Mouse (Mus musculus) liver, postnatal 0 days (tissue): ENCODE measurements around the gene Nr2c1. TPM values are rescaled to one million over a fixed set of nuclear protein-coding genes. Genes with fewer than 3 reads are reported as not detected.

ENCODE experiments used
- ATAC-seq: fragments of 200-750 bp; cut with Nextera tagmentation; 2 replicates; pipeline ENCODE4 v1.8.0; 2017; ENCODE audit warnings: mild to moderate bottlenecking, moderate library complexity
- DNase-seq: peaks from one replicate; pipeline ENCODE4 v3.0.0-alpha.2; 2016
- H3K27ac ChIP-seq: fragments of 300-500 bp; sonication (generic); 2 replicates; pipeline ENCODE4 v1.5.1; 2014; ENCODE audit warnings: antibody characterized with exemption, moderate library complexity, mild to moderate bottlenecking, low read depth
- H3K27me3 ChIP-seq: fragments of 300-500 bp; sonication (generic); 2 replicates; pipeline ENCODE4 v1.6.1; 2014; ENCODE audit warnings: low read length, control low read depth, mixed read lengths; ENCODE audit not compliant: insufficient read depth
- H3K36me3 ChIP-seq: fragments of 300-500 bp; sonication (generic); replicated peaks from 2 replicates; pipeline ENCODE4 v1.6.1; 2014; ENCODE audit warnings: mild to moderate bottlenecking, control low read depth, low read length, moderate library complexity, mixed read lengths; ENCODE audit not compliant: insufficient read depth
- H3K4me1 ChIP-seq: fragments of 300-500 bp; sonication (generic); 2 replicates; pipeline ENCODE4 v1.6.1; 2014; ENCODE audit warnings: antibody characterized with exemption, mild to moderate bottlenecking, control low read depth; ENCODE audit not compliant: insufficient read depth
- H3K4me2 ChIP-seq: fragments of 300-500 bp; sonication (generic); 2 replicates; pipeline ENCODE4 v1.6.1; 2014; ENCODE audit warnings: low read depth, mild to moderate bottlenecking, low read length, moderate library complexity, mixed read lengths
- H3K4me3 ChIP-seq: fragments of 300-500 bp; sonication (generic); 2 replicates; pipeline ENCODE4 v1.5.1; 2014; ENCODE audit warnings: low read depth, low read length
- H3K9ac ChIP-seq: fragments of 300-500 bp; sonication (generic); replicated peaks from 2 replicates; pipeline ENCODE4 v1.6.1; 2014; ENCODE audit warnings: mild to moderate bottlenecking, moderate library complexity
- H3K9me3 ChIP-seq: fragments of 300-500 bp; sonication (generic); 2 replicates; pipeline ENCODE4 v1.6.1; 2016; ENCODE audit warnings: mild to moderate bottlenecking, control low read depth, low read length, mixed read lengths
- CTCF ChIP-seq: sonication (generic); IDR thresholded peaks from 2 replicates; pipeline ENCODE4 v1.5.1; 2016; ENCODE audit warnings: antibody characterized with exemption, low read depth
- EP300 ChIP-seq: IDR thresholded peaks from 2 replicates; pipeline ENCODE4 v1.6.1; 2016; ENCODE audit warnings: antibody characterized with exemption, low read depth, mild to moderate bottlenecking
- WGBS: fragments of 180-500 bp; shearing (Covaris S2); extraction: QIAGEN DNeasy Blood & Tissue Kit; methylation state at CpG from one replicate; pipeline ENCODE4 v1.1.7; 2014; ENCODE audit not compliant: insufficient replicate concordance; 5-methylcytosine and 5-hydroxymethylcytosine counted together
- polyA plus RNA-seq: library from polyadenylated mRNA; unstranded; fragments of >200 nt; fragmentation: Nextera tagmentation; extraction: Ambion mirVana; gene quantifications from 2 replicates; pipeline ENCODE4 v1.2.1, GENCODE M21; 2015

The Nr2c1 gene
- polyA plus RNA-seq, 1 experiment from 2014 or later, result 2.9 TPM

GRCm38 (mm10) chr10:94225026-94225750, 77.4 kb downstream of the Nr2c1 start:
- H3K4me3 ChIP-seq, result no peak overlapping the region
- no peaks in the 10 kb centered on the region for H3K9me3 ChIP-seq
- H3K36me3 ChIP-seq, result peaks cover 5% of the 10 kb centered on the region
- H3K27me3 ChIP-seq, result no peaks in the 10 kb centered on the region
- no peak overlapping the region for H3K9ac ChIP-seq
- no peak overlapping the region for H3K4me2 ChIP-seq
- ATAC-seq (no peak), DNase-seq (no peak)
- WGBS, result 76% methylated on average over 6 of the region's 6 CpGs
- peak; percentile 44; the same call in 1 of the 2 replicates for TF ChIP-seq CTCF
- no peak for TF ChIP-seq EP300
- H3K4me1 ChIP-seq, result no peaks in the 10 kb centered on the region
- no peak overlapping the region for H3K27ac ChIP-seq

- H3K4me1 ChIP-seq, result no peaks in the 10 kb centered on the region
- no peak for TF ChIP-seq CTCF
- TF ChIP-seq EP300, result no peak
- no peak overlapping the region for H3K4me2 ChIP-seq
- no peaks in the 10 kb centered on the region for H3K9me3 ChIP-seq
- H3K27ac ChIP-seq, result no peak overlapping the region
- no peaks in the 10 kb centered on the region for H3K27me3 ChIP-seq
- ATAC-seq (no peak), DNase-seq (no peak)
- H3K36me3 ChIP-seq, result no peaks in the 10 kb centered on the region
- no peak overlapping the region for H3K9ac ChIP-seq
- no peak overlapping the region for H3K4me3 ChIP-seq
- 73% methylated on average over 19 of the region's 19 CpGs for WGBS
Measured at GRCm38 (mm10) chr10:94230172-94230981, 82.6 kb downstream of the Nr2c1 start.

- TF ChIP-seq EP300 (no peak), CTCF (no peak)
- no peaks in the 10 kb centered on the region for H3K9me3 ChIP-seq
- no peaks in the 10 kb centered on the region for H3K27me3 ChIP-seq
- H3K27ac ChIP-seq, result no peak overlapping the region
- no peak overlapping the region for H3K4me3 ChIP-seq
- H3K4me2 ChIP-seq, result no peak overlapping the region
- ATAC-seq (no peak), DNase-seq (no peak)
- H3K9ac ChIP-seq, result no peak overlapping the region
- 78% methylated on average over 6 of the region's 6 CpGs for WGBS
- H3K4me1 ChIP-seq, result no peaks in the 10 kb centered on the region
- no peaks in the 10 kb centered on the region for H3K36me3 ChIP-seq
Measured at GRCm38 (mm10) chr10:94231025-94231424, 83.2 kb downstream of the Nr2c1 start.

- DNase-seq, result no peak
- 36% methylated on average over 4 of the region's 4 CpGs for WGBS
Measured at GRCm38 (mm10) chr10:94235200-94235599, 87.4 kb downstream of the Nr2c1 start.

GRCm38 (mm10) chr10:94241346-94241745, 93.5 kb downstream of the Nr2c1 start:
- Histone ChIP-seq H3K4me1 (no peaks in the 10 kb centered on the region), H3K9me3 (no peaks in the 10 kb centered on the region), H3K4me3 (no peak overlapping the region), H3K9ac (no peak overlapping the region), H3K4me2 (no peak overlapping the region), H3K36me3 (no peaks in the 10 kb centered on the region), H3K27me3 (no peaks in the 10 kb centered on the region), H3K27ac (no peak overlapping the region)
- TF ChIP-seq EP300 (no peak), CTCF (no peak)
- ATAC-seq (no peak), DNase-seq (no peak)
- WGBS, result 72% methylated on average over 2 of the region's 2 CpGs

More at GRCm38 (mm10) chr10:94235200-94235599, 87.4 kb downstream of the Nr2c1 start:
- no peak for TF ChIP-seq EP300
- TF ChIP-seq CTCF, result no peak
- no peaks in the 10 kb centered on the region for H3K4me1 ChIP-seq
- H3K36me3 ChIP-seq, result no peaks in the 10 kb centered on the region
- H3K9me3 ChIP-seq, result no peaks in the 10 kb centered on the region
- no peak overlapping the region for H3K9ac ChIP-seq
- no peak overlapping the region for H3K4me3 ChIP-seq
- no peak for ATAC-seq
- no peaks in the 10 kb centered on the region for H3K27me3 ChIP-seq
- no peak overlapping the region for H3K27ac ChIP-seq
- no peak overlapping the region for H3K4me2 ChIP-seq

Other genes with a start within 250 kb of the Nr2c1 start
- gene Vezt, start 112.2 kb upstream of the Nr2c1 start, polyA plus RNA-seq, result 8.6 TPM in 2 replicates
- gene Fgd6, start 112.0 kb upstream of the Nr2c1 start, polyA plus RNA-seq, result 2.4 TPM in 2 replicates
- 312 and 321 TPM in 2 replicates for gene Ndufa12, start 50.7 kb downstream of the Nr2c1 start, polyA plus RNA-seq
- not detected in 2 replicates for gene Gm4792, start 150.7 kb downstream of the Nr2c1 start, polyA plus RNA-seq
- gene Tmcc3, start 163.9 kb downstream of the Nr2c1 start, polyA plus RNA-seq, result 6.3 and 6.6 TPM in 2 replicates